Mouse (Mus musculus) colon, adult 2 months (tissue): ENCODE results near the gene Prl3a1. TPM values are rescaled to one million over a fixed set of nuclear protein-coding genes. Genes with fewer than 3 reads are reported as not detected.

Source experiments
- polyA plus RNA-seq: library from polyadenylated mRNA; depleted of rRNA; stranded (reverse); fragments of >200 nt; gene quantifications from 2 replicates; pipeline ENCODE4 v1.2.3, GENCODE M21; 2012; rRNA removed

The Prl3a1 gene
- polyA plus RNA-seq = not detected in 2 replicates

DNA sequence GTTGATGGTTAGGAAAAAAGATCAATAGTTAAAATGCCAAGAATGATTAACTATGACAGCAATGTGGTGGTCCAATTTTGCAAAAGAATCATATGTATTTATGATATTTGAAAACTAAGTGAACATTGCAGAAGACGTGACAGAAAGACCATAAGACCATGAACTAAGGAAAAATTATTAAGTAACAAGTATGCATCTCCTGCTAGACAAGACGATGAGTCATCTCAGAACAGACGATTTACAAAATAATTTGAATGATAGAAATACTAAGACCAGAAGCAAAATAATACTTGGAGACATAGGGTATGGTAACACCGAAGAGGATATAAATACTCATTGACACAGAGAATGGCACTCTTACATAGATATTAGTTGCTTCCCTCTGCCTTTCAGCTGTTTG lies at the start of gene Prl3a1:
Prl3a1 (plus strand) TSS at position 301 of the 400 bp plus-strand sequence.

GRCm38 (mm10) chr13:27241547-27241946 lies 17.7 kb upstream of the Prl3a1 start, which contains the start of gene Prl3b1:
TSS of gene Prl3b1 (plus strand) at chr13:27241847.

DNA sequence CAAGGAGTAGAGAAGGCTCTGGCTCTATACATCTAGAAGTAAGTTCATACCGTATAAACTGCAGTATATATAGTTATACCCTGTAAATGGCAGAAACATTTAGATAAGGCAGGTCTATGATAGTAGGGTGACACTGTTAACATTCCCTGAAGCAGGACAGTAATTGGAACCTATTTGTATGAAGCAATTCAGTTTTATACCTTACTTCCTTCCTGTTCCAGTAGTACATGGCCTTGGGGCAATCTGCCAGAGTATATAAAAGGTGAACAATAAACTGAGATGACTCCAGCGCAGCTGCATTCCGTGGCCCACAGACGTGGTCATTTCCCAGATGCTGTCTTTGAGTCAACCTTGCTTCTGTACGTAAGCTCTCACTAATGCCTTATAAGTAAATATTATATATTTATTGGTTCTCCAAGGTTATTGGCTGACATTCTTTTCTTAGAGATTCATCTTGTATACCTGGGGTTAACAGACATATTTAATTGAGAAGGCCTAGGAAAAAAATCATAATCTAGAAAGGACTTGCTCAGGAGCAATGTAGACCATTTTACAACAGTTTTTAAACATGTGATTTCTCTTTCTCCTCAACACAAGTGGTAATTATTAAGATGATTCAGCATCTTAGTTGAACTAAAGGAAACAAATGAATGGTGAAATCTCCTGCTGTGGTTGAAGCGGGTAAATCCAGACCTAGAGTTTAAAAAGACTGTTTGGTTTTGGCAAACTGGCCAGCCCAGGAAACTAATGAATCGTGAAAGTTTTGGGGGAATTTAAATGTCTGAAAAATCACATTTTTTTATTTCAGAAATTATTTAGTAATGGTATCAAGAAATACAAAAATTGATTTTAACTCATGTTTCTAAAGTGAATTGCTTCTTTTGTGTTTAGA lies 53.3 kb downstream of the Prl3a1 start, which contains the start of gene Prl6a1:
Prl6a1 (plus strand) TSS at position 294 of the 892 bp plus-strand sequence.

Other genes starting within 250 kb of the Prl3a1 start
- not detected in 2 replicates for gene Prl, start 201.9 kb upstream of the Prl3a1 start, polyA plus RNA-seq
- gene Prl3d1, start 165.2 kb upstream of the Prl3a1 start, polyA plus RNA-seq = not detected in 2 replicates
- not detected in 2 replicates for gene Prl3d2, start 137.7 kb upstream of the Prl3a1 start, polyA plus RNA-seq
- not detected in 2 replicates for gene Prl3d3, start 102.6 kb upstream of the Prl3a1 start, polyA plus RNA-seq
- gene Prl3c1, start 62.8 kb upstream of the Prl3a1 start, polyA plus RNA-seq = not detected in 2 replicates
- gene Prl3b1, start 17.6 kb upstream of the Prl3a1 start, polyA plus RNA-seq = not detected in 2 replicates
- 0.28 TPM in 1 of 2 replicates, not detected in the other for gene Prl6a1, start 53.2 kb downstream of the Prl3a1 start, polyA plus RNA-seq
- not detected in 2 replicates for gene Prl8a2, start 86.2 kb downstream of the Prl3a1 start, polyA plus RNA-seq
- gene Prl2b1, start 131.4 kb downstream of the Prl3a1 start, polyA plus RNA-seq = not detected in 2 replicates
- gene Prl8a6, start 179.3 kb downstream of the Prl3a1 start, polyA plus RNA-seq = not detected in 2 replicates